Mouse (Mus musculus): Measurements from ENCODE around the gene Tceanc2. TPM values are rescaled to one million over a fixed set of nuclear protein-coding genes. Genes with fewer than 3 reads are reported as not detected.

Gene Tceanc2
- polyA plus RNA-seq, 1 experiment from 2014 or later, result 28.0 TPM

DNA sequence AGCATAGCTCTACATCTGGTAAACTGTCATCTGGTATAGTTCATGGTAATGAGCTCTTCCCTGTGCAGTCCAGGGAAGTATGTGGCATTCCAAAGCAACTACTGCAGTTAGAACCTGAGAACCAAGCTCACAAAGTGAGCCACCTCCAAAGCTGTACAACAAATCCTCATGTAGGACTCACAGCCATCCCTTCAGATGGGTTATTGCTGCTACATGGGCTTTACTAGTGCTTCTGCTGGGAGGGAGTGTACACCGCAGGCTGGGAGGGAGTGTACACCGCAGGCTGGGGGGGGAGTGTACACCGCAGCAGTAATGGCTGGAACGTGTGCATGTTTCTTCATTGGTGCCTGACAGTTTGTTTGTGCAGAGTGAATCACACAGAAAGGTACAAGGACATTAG lies 4.3 kb upstream of the Tceanc2 start:
- 89% methylated on average over 4 of the region's 4 CpGs for WGBS
- H3K9me3 ChIP-seq (replicated peaks; ENCODE audit: control insufficient read depth, low read length), result no peaks in the 10 kb centered on the region
- peaks cover 24% of the 10 kb centered on the region for H3K36me3 ChIP-seq (ENCODE audit: control insufficient read depth, insufficient read depth, low read length)
- no peak overlapping the region for H3K9ac ChIP-seq (ENCODE audit: low read length)
- no peak for DNase-seq (ENCODE audit: low spot score)
- H3K4me1 ChIP-seq (ENCODE audit: control insufficient read depth, insufficient read depth, low read length), result peaks cover 13% of the 10 kb centered on the region
- no peaks in the 10 kb centered on the region for H3K27me3 ChIP-seq (replicated peaks; ENCODE audit: control insufficient read depth, insufficient read depth, low read length)
- H3K27ac ChIP-seq (ENCODE audit: low read depth, low read length), result no peak overlapping the region
- H3K4me3 ChIP-seq (ENCODE audit: low read depth, low read length), result no peak overlapping the region
- ATAC-seq, result no peak
- H3K4me2 ChIP-seq (ENCODE audit: low read length), result no peak overlapping the region

DNA sequence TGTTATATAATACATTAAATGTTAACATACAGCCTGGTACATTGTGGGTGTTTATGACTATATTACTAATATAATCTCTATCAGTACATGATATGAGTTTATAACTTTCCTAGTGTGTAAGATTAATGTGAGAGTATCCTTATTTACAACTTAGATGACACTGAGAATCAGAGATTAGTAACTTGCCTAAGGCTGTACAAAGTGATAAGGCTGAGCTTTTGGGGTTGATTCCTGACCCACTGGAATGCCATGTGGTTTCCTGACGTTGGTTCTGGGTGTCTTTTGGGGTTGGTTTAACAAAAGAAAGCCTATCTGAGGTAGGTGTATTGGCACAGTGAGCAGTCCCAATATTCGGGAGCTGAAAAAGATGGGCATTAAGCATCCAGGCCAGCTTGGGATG lies 3.9 kb upstream of the Tceanc2 start:
- Histone ChIP-seq H3K9ac (ENCODE audit: low read length) (no peak overlapping the region), H3K9me3 (replicated peaks; ENCODE audit: control insufficient read depth, low read length) (no peaks in the 10 kb centered on the region), H3K36me3 (ENCODE audit: control insufficient read depth, insufficient read depth, low read length) (peaks cover 20% of the 10 kb centered on the region), H3K27ac (ENCODE audit: low read depth, low read length) (no peak overlapping the region), H3K27me3 (replicated peaks; ENCODE audit: control insufficient read depth, insufficient read depth, low read length) (no peaks in the 10 kb centered on the region), H3K4me1 (ENCODE audit: control insufficient read depth, insufficient read depth, low read length) (peaks cover 13% of the 10 kb centered on the region), H3K4me2 (ENCODE audit: low read length) (no peak overlapping the region), H3K4me3 (ENCODE audit: low read depth, low read length) (no peak overlapping the region)
- ATAC-seq, result no peak
- 77% methylated on average over 2 of the region's 2 CpGs for WGBS
- no peak for DNase-seq (ENCODE audit: low spot score)

DNA sequence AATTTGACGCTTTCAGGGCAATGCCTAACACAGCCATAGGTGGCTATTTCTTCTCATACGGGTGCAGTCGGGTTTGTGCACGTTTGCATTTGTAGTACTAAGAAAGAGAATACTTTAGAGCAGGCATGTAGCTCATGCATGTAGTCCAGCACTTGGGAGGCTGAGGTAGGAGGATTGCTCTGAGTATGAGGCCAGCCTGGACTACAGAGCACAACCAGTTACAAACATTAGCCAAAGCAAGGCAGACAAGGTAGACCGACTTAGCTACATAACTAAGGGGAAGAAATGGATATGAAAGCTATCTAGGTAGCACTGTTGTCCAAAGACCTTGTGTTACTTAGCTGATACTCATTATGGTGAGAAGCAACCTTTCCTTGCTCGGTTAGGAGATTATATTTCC lies 3.0 kb upstream of the Tceanc2 start:
- WGBS, result 85% methylated on average over 6 of the region's 6 CpGs
- H3K4me3 ChIP-seq (ENCODE audit: low read depth, low read length), result no peak overlapping the region

DNA sequence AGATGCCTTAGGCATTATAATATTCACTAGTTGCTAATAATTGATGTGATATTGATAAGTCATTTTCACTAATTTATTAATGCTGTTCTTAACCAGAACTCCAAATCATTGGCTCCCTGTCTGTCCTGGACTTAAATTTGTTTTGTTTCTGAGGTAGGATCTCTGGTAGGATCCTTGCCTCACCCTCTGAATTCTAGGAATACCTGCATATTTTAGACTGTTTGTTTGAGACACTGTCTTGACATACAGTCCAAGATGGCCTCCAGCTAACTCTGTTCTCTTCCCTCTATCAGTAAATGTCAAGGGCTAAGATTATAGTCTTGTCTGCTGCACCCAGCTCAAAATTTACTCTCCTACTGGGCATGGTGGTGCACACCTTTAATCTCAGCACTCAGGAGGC lies 1.8 kb upstream of the Tceanc2 start:
- Histone ChIP-seq H3K4me3 (ENCODE audit: low read depth, low read length) (no peak overlapping the region), H3K9ac (ENCODE audit: low read length) (no peak overlapping the region), H3K4me1 (ENCODE audit: control insufficient read depth, insufficient read depth, low read length) (peaks cover 18% of the 10 kb centered on the region), H3K27me3 (replicated peaks; ENCODE audit: control insufficient read depth, insufficient read depth, low read length) (no peaks in the 10 kb centered on the region), H3K27ac (ENCODE audit: low read depth, low read length) (no peak overlapping the region), H3K9me3 (replicated peaks; ENCODE audit: control insufficient read depth, low read length) (no peaks in the 10 kb centered on the region), H3K4me2 (ENCODE audit: low read length) (no peak overlapping the region), H3K36me3 (ENCODE audit: control insufficient read depth, insufficient read depth, low read length) (0 out of 2 replicates have a peak, but pooled peaks cover 2% of the 10 kb centered on the region)
- no peak for DNase-seq (ENCODE audit: low spot score)
- no peak for ATAC-seq

More for the DNA sequence above, 3.0 kb upstream of the Tceanc2 start:
- no peaks in the 10 kb centered on the region for H3K27me3 ChIP-seq (replicated peaks; ENCODE audit: control insufficient read depth, insufficient read depth, low read length)
- ATAC-seq (no peak), DNase-seq (ENCODE audit: low spot score) (no peak)
- H3K27ac ChIP-seq (ENCODE audit: low read depth, low read length), result no peak overlapping the region
- H3K9ac ChIP-seq (ENCODE audit: low read length), result no peak overlapping the region
- H3K36me3 ChIP-seq (ENCODE audit: control insufficient read depth, insufficient read depth, low read length), result peaks cover 11% of the 10 kb centered on the region
- H3K4me1 ChIP-seq (ENCODE audit: control insufficient read depth, insufficient read depth, low read length), result peaks cover 18% of the 10 kb centered on the region
- no peaks in the 10 kb centered on the region for H3K9me3 ChIP-seq (replicated peaks; ENCODE audit: control insufficient read depth, low read length)
- no peak overlapping the region for H3K4me2 ChIP-seq (ENCODE audit: low read length)

DNA sequence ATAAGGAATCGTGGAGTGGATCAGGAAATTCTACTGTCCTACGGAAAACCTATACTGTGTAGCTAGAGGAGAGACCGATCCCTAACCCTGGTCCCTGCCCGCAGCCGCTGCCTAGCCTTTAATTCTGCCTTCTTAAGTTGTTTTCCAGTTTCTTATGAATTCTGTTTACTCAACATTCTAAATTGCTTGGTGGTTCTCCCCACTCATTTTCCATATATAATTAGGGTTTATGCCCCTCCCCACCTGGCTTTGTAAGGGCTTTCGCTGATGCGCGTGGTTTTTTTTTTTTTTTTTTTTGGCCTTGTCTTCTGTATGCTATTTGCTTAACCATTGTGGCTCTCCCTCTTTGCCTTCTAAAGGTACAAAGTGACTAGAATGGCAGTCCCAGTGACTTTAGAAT lies 645 bp upstream of the Tceanc2 start:
- Histone ChIP-seq H3K27me3 (replicated peaks; ENCODE audit: control insufficient read depth, insufficient read depth, low read length) (no peaks in the 10 kb centered on the region), H3K9ac (ENCODE audit: low read length) (peak overlapping the region; percentile 87), H3K4me1 (ENCODE audit: control insufficient read depth, insufficient read depth, low read length) (peaks cover 18% of the 10 kb centered on the region), H3K36me3 (ENCODE audit: control insufficient read depth, insufficient read depth, low read length) (peaks cover 10% of the 10 kb centered on the region), H3K27ac (ENCODE audit: low read depth, low read length) (peak overlapping the region; percentile 95), H3K9me3 (replicated peaks; ENCODE audit: control insufficient read depth, low read length) (no peaks in the 10 kb centered on the region), H3K4me2 (ENCODE audit: low read length) (peak overlapping the region; percentile 73), H3K4me3 (ENCODE audit: low read depth, low read length) (peak overlapping the region; percentile 91)
- peak; percentile 40 for DNase-seq (ENCODE audit: low spot score)
- ATAC-seq, result no peak
- WGBS, result 5% methylated on average over 8 of the region's 8 CpGs

DNA sequence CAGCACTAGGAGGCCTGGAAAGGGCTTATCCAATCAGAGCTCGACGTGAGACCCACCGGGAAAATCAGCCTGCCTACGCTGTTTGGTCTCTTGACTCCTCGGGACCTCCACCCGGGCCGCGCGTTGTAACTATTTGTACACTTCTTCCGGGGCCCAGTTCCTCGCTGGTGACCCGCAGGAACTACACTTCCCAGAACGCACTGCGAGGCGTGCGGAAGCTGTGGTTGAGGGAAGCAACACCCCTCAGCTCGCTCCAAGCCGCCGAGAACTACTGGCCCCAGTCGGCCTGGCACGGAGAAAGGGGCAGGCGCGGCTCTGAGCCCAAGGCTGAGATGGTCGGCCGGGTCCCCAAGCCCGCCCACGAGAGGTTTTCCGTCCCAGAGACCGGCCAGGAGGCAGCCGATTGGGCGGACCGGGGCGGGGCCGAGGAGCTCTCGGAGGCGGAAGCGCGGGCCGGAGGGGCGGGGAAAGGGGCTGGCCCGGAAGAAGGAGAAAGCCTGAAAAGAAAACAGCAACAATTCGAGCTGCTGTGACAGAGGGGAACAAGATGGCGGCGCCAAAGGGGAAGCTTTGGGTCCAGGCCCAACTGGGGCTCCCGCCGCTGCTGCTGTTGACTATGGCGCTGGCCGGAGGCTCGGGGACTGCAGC lies 610 bp downstream of the Tceanc2 start, which contains the start of gene Tmem59:
Gene Tmem59 (plus strand): TSS at position 218 of the 648 bp plus-strand sequence.
- H3K27ac ChIP-seq (ENCODE audit: low read depth, low read length), result peak within 1 kb of the TSS; percentile 95
- ATAC-seq, result peak; percentile 95
- no peaks in the 10 kb centered on the region for H3K27me3 ChIP-seq (replicated peaks; ENCODE audit: control insufficient read depth, insufficient read depth, low read length)
- peak within 1 kb of the TSS; percentile 91 for H3K4me3 ChIP-seq (ENCODE audit: low read depth, low read length)
- peak; percentile 96 for DNase-seq (ENCODE audit: low spot score)
- peak within 1 kb of the TSS; percentile 73 for H3K4me2 ChIP-seq (ENCODE audit: low read length)
- H3K9me3 ChIP-seq (replicated peaks; ENCODE audit: control insufficient read depth, low read length), result no peaks in the 10 kb centered on the region
- peaks cover 18% of the 10 kb centered on the region for H3K4me1 ChIP-seq (ENCODE audit: control insufficient read depth, insufficient read depth, low read length)
- H3K36me3 ChIP-seq (ENCODE audit: control insufficient read depth, insufficient read depth, low read length), result peaks cover 17% of the 10 kb centered on the region
- H3K9ac ChIP-seq (ENCODE audit: low read length), result peak within 1 kb of the TSS; percentile 87
- WGBS, result under 1% methylated on average over 49 of the region's 49 CpGs

GRCm38 (mm10) chr4:107177506-107177905 lies 1.4 kb downstream of the Tceanc2 start:
- no peaks in the 10 kb centered on the region for H3K27me3 ChIP-seq (replicated peaks; ENCODE audit: control insufficient read depth, insufficient read depth, low read length)
- H3K4me2 ChIP-seq (ENCODE audit: low read length), result peak overlapping the region; percentile 73
- DNase-seq (ENCODE audit: low spot score) (no peak), ATAC-seq (no peak)
- no peak overlapping the region for H3K27ac ChIP-seq (ENCODE audit: low read depth, low read length)
- peak overlapping the region; percentile 87 for H3K9ac ChIP-seq (ENCODE audit: low read length)
- H3K4me3 ChIP-seq (ENCODE audit: low read depth, low read length), result peak overlapping the region; percentile 91
- H3K4me1 ChIP-seq (ENCODE audit: control insufficient read depth, insufficient read depth, low read length), result peaks cover 15% of the 10 kb centered on the region
- H3K36me3 ChIP-seq (ENCODE audit: control insufficient read depth, insufficient read depth, low read length), result peaks cover 19% of the 10 kb centered on the region
- WGBS, result 49% methylated on average over 11 of the region's 11 CpGs
- H3K9me3 ChIP-seq (replicated peaks; ENCODE audit: control insufficient read depth, low read length), result no peaks in the 10 kb centered on the region

DNA sequence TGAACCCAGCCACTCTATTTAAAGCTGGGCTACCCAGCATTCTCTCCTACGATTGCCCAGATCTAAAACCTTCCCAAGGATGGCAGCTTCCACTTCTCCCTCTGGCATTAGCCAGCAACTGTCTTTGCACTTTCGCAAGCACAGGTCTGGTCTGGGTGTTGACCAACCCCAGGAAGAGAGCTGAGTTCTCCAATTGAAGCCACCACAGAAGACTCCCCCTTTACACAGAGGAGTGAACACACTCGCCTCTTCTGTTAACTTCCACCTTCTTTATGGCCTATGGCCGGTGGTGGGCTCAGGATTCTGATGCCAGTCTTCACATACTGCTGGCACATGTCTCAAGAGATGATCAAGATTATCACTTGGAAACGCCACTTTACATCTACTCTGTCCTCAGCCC lies 11.1 kb downstream of the Tceanc2 start:
- H3K4me3 ChIP-seq (ENCODE audit: low read depth, low read length), result no peak overlapping the region
- ATAC-seq (no peak), DNase-seq (ENCODE audit: low spot score) (no peak)
- no peaks in the 10 kb centered on the region for H3K4me1 ChIP-seq (ENCODE audit: control insufficient read depth, insufficient read depth, low read length)
- H3K9me3 ChIP-seq (replicated peaks; ENCODE audit: control insufficient read depth, low read length), result no peaks in the 10 kb centered on the region
- no peak overlapping the region for H3K4me2 ChIP-seq (ENCODE audit: low read length)
- WGBS, result 90% methylated on average over 5 of the region's 5 CpGs
- no peaks in the 10 kb centered on the region for H3K27me3 ChIP-seq (replicated peaks; ENCODE audit: control insufficient read depth, insufficient read depth, low read length)
- H3K36me3 ChIP-seq (ENCODE audit: control insufficient read depth, insufficient read depth, low read length), result peaks cover 24% of the 10 kb centered on the region; the same call in 1 of the 2 replicates
- no peak overlapping the region for H3K9ac ChIP-seq (ENCODE audit: low read length)
- no peak overlapping the region for H3K27ac ChIP-seq (ENCODE audit: low read depth, low read length)

DNA sequence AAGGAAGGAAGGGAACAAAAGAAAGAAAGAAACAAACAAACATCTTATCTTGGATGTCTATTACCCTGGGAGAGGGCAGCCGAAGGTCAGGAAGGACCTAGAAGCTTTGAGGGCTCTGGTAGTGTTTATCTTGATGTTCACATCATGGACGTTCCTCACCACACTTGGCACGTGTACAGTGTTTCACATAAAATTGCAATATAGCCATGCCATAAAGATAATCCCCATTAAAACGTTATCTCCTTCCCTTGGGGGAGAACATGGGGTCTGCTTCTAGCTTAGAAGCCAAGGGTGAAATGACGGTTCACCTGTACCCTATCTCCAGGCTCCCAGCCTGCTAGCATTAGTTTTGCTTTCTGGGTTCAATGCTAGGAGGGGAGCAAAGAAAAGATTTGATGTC lies 12.2 kb downstream of the Tceanc2 start:
- WGBS, result 89% methylated on average over 5 of the region's 5 CpGs
- Histone ChIP-seq H3K27ac (ENCODE audit: low read depth, low read length) (no peak overlapping the region), H3K4me2 (ENCODE audit: low read length) (no peak overlapping the region), H3K9me3 (replicated peaks; ENCODE audit: control insufficient read depth, low read length) (no peaks in the 10 kb centered on the region), H3K27me3 (replicated peaks; ENCODE audit: control insufficient read depth, insufficient read depth, low read length) (no peaks in the 10 kb centered on the region), H3K36me3 (ENCODE audit: control insufficient read depth, insufficient read depth, low read length) (0 out of 2 replicates have a peak, but pooled peaks cover 19% of the 10 kb centered on the region), H3K9ac (ENCODE audit: low read length) (no peak overlapping the region), H3K4me1 (ENCODE audit: control insufficient read depth, insufficient read depth, low read length) (no peaks in the 10 kb centered on the region), H3K4me3 (ENCODE audit: low read depth, low read length) (no peak overlapping the region)
- no peak for ATAC-seq
- no peak for DNase-seq (ENCODE audit: low spot score)
